Mouse (Mus musculus) heart, postnatal 25 days (tissue): Measurements from ENCODE around the gene Elp4. TPM values are rescaled to one million over a fixed set of nuclear protein-coding genes. Genes with fewer than 3 reads are reported as not detected.

Experiments used
- DNase-seq: peaks from one replicate; pipeline ENCODE4 v3.0.0; 2022; ENCODE audit warnings: low spot score
- intact Hi-C: fragments of 180-260 bp; cut with DNase I; formaldehyde crosslinking; loops from one replicate; pipeline ENCODE4 v1.15.1; 2025
- total RNA-seq, 2 experiments: library from RNA; stranded (reverse); gene quantifications; 2 replicates each; pipeline ENCODE4 v1.2.3; 2021

Elp4 gene
- 10 to 100 TPM; 11.3 to 14.0 TPM for total RNA-seq

GRCm38 (mm10) chr2:105903896-105904756 lies at the start of gene Elp4, which contains the start of gene Immp1l:
Gene Elp4, minus strand, starts transcription at chr2:105904564.
Gene Immp1l, plus strand, starts transcription at chr2:105904638.
- peak; percentile 96 for DNase-seq
- intact Hi-C loops = loop anchor here (5.0 kb wide), 1 partner anchor 98 kb away; the partner anchor contains the start of gene Dnajc24

DNA sequence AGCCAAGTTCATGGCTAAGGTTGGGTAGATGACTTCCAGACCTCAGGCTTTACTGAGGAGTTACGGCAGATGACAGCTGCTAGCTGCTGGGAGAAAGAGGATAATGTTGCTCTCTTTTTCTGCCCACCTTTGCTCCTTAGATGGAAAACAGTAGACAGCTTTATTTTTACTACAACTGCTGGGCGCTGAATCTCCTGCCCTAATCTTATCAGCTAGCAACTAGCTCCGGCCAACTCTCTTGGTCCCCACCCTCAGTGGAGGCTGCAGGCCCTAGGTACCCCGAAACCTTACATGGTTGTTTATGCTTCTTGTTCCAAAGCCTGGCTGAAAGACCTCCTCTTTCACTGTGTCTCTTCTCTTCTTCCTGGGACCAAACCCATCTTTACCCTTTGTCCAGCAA lies 49.5 kb upstream of the Elp4 start:
- intact Hi-C loops = no loop called here

DNA sequence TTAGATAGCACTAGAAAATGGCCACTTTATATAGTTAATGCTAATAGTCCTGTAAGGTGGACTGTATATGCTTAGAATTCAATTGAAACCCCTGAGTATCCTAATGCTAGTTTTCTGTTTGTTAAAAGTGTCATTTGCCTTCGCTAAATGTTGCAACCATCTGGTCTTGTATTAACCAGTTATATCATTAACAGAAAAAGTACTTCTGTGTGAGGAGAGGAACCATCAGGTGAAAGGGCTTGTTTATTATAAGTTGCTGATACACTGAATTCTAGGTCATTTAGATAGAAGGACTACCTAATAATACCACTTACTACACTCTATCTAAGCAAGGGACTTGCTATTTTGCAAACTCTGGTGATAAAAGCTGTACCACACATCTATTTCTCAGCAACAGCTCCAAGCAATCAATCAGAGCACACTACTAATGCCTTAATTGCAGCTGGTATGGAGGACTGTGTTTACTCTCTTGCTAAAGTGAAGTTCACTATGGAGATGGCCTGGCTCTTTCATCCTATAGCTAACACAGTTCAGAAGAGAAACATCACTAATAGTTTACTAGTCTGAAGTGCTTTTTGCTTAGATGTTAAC lies 47.1 kb upstream of the Elp4 start:
- intact Hi-C loops = no loop called here
- DNase-seq = no peak

More for the DNA sequence above, 49.5 kb upstream of the Elp4 start:
- DNase-seq = no peak

DNA sequence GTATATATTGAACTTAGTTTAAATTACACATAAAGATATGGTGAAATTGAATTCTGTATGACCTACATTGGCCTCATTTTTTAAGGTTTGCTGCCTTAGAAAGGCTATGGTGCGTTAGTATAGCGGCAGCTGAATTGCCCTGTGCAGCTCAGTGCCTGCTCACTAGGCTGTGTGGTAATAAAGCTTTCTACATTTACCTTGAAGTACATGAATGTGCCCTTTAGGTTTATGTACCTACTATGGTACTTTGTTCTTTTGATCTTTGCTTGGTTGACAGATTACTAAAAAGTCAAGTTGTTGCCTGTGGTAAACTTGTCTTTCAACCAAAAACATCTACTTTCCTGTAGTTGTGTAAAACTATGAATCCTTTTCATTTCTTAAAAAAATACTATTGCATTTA lies 45.8 kb upstream of the Elp4 start:
- intact Hi-C loops = no loop called here

GRCm38 (mm10) chr2:105917623-105918346 lies 13.4 kb upstream of the Elp4 start:
- intact Hi-C loops = no loop called here
- no peak for DNase-seq

More for the DNA sequence above, 45.8 kb upstream of the Elp4 start:
- no peak for DNase-seq

DNA sequence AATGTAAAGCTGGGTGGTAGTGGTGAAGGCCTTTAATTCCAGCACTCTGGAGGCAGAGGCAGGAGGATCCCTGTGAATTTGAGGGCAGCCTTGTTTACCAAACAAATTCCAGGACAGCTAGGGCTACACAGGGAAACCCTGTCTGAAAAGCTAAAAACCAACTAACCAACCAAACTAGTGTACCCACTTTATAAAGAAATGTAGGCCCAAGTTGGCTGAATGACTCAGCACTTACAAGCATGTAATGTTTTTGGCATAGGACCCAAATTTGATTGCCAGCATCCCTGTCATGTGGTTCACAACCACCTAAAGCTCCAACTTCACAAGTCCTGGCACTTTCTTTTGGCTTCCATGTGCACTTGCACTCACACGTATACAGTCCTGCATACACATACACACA lies 12.3 kb upstream of the Elp4 start:
- intact Hi-C loops = no loop called here
- no peak for DNase-seq

DNA sequence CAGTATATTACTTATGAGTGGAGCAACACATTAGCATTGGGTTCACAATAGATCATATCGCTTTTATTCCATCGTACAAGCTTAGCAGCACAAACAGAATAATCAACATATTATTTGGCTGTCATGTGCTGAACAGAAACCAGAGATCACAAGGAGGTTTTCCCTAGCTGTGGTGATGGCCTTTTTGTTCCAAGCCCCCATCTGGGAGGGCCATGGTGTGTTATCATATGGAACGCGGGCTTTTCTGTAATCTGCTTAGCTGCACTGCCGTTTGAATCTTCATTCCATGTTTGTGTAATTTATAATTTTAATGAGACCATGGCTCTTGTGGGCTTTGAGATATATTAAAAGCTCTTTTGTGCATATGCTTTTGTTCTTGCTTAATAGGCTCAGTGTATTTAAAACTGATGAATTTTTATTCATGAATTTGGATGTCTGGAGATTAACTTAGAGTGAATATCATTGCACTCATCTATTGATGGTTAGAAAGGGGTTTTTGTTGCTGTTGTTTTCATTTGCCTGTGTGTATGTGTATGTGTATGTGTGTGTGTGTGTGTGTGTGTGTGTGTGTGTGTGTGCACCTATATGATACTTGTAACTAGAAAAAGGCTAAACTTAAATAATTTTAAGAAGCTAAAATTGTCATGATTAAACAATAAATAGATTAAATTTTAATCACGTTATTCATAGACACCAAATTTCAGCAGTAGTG lies 9.4 kb upstream of the Elp4 start:
- DNase-seq = no peak
- intact Hi-C loops = no loop called here

GRCm38 (mm10) chr2:105910611-105911010 lies 6.2 kb upstream of the Elp4 start:
- DNase-seq = no peak

GRCm38 (mm10) chr2:105908351-105908750 lies 4.0 kb upstream of the Elp4 start:
- DNase-seq = no peak
- intact Hi-C loops = loop anchor here (2.0 kb wide), 1 partner anchor 292 kb away; no protein-coding TSS in a partner anchor

More at GRCm38 (mm10) chr2:105910611-105911010, 6.2 kb upstream of the Elp4 start:
- intact Hi-C loops = no loop called here

- intact Hi-C loops = loop anchor here (5.0 kb wide), 1 partner anchor 98 kb away; the partner anchor contains the start of gene Dnajc24
- DNase-seq = no peak
These were observed 388 bp upstream of the Elp4 start for GRCm38 (mm10) chr2:105904757-105905146.

- DNase-seq = no peak
- intact Hi-C loops = no loop called here
These were observed 13.5 kb downstream of the Elp4 start for GRCm38 (mm10) chr2:105890816-105891215.

DNA sequence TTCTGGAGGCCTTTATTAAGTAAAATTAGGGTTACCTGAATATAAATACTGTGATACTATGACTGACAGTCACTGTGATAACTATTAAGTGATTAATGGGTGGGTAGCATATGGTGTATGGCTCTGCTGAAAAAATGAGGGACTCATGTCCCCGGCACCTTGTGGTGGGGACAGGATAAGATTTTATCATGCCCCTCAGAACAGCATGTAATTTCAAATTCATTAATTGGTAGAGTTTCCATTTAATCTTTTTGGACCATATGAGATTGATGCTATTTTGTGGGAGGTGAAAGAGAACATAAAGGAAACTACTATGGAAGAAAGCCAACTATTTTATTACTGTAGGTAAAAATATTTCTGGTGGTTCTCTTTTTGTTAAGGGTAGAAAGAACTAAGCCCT lies 31.0 kb downstream of the Elp4 start:
- no peak for DNase-seq
- intact Hi-C loops = no loop called here

GRCm38 (mm10) chr2:105854740-105855139 lies 49.6 kb downstream of the Elp4 start:
- DNase-seq = no peak
- intact Hi-C loops = no loop called here

DNA sequence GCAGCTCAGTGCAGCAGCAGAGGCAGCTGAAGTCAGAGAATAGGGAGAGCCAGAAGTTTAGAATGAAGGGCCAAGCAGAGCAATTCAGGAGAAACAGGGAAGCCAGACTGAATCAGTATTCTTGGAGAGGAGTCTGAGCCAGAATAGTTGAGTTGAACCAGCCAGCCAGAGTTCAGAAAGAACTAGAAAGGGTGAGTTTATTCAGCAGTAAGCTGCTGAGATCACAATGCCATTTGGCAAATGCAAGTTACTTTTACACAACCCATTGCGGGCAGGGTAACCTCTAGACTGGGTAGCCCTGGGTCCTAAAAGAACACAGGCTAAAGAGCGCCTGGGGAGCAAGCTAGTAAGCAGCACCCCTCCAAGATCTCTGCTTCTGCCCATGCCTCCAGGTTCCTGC lies 51.4 kb downstream of the Elp4 start:
- DNase-seq = no peak
- intact Hi-C loops = no loop called here

DNA sequence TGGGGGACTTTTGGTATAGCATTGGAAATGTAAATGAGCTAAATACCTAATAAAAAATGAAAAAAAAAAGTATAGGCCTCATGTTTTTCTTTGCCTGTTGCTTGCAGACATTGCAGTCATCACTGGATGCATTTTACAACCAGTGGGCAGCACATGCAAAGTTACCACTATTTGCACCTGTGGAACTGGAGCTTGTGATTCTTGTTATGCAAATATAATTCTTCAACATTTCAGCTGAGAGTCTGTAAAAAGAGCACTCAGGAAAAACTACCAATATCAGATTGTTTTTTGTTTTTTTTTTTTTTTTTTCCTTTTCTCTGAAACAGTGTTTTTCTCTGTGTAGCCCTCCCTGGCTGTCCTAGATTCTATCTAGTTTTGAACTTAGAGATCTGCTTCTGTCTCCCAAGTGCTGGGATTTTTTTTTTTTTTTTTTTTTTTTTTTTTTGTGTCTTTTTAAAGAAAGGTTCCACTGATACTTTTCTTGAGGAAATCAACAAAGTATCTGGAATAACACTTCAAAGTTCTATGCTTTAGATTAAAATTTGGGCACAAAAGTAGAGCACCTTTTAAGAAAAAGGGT lies 52.6 kb downstream of the Elp4 start:
- DNase-seq = no peak
- intact Hi-C loops = no loop called here

DNA sequence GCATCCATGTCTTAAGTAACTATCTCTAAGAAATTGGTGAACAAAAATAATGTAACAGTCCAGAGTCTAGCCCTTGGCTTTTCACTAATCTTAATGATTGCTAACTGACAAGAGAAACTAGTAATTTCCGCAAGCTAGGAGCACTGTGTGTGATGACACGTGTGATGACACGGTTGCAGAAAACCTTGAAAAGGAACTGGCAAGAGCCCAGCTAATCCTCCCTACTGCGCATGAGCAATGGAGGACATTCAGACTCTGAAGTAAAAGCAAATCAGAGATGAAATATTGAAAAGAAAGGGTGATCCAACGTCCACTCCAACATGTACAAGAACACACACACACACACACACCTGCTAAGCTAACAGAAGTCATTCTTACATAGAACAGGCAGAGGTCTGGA lies 61.2 kb downstream of the Elp4 start:
- no peak for DNase-seq
- intact Hi-C loops = no loop called here

GRCm38 (mm10) chr2:105817965-105818364 lies 86.4 kb downstream of the Elp4 start:
- no peak for DNase-seq
- intact Hi-C loops = no loop called here

GRCm38 (mm10) chr2:105815170-105815569 lies 89.2 kb downstream of the Elp4 start:
- intact Hi-C loops = no loop called here
- no peak for DNase-seq

GRCm38 (mm10) chr2:105813041-105813440 lies 91.3 kb downstream of the Elp4 start:
- no peak for DNase-seq
- intact Hi-C loops = no loop called here

DNA sequence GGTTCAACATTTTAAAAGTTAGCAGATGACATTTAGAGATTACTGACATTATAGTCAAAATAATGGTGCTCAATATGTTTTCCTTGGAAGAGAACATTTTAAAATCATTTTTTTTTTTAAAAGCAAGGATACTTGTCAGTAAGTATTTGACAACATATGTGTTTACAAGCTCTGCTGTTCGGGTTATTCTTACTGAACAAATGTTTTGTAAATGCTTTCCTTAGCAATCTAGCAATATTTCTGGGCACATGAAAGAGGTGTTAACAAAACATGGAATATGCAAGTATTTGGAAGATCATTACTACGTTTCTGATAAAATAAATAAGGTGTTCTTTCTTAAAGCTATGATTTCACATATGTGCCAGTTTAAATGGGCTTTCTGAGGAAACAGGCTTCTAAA lies 94.1 kb downstream of the Elp4 start:
- intact Hi-C loops = no loop called here
- no peak for DNase-seq
